Mouse (Mus musculus): ENCODE results near the gene Syt11. TPM values are rescaled to one million over a fixed set of nuclear protein-coding genes. Genes with fewer than 3 reads are reported as not detected.

Gene Syt11
- polyA plus RNA-seq, 1 experiment from 2014 or later: 204 TPM

Other genes with a start within 250 kb of the Syt11 start
- 37.0 and 37.7 TPM in 2 replicates for gene Mex3a, start 242.8 kb downstream of the Syt11 start, polyA plus RNA-seq (2015; fragmentation: Nextera tagmentation; extraction: Ambion mirVana)
- gene Rab25, start 226.9 kb downstream of the Syt11 start, polyA plus RNA-seq (2015; fragmentation: Nextera tagmentation; extraction: Ambion mirVana): 0.41 and 1.3 TPM in 2 replicates
- gene Lamtor2, start 222.1 kb downstream of the Syt11 start, polyA plus RNA-seq (2015; fragmentation: Nextera tagmentation; extraction: Ambion mirVana): 206 and 232 TPM in 2 replicates
- gene Ubqln4, start 221.4 kb downstream of the Syt11 start, polyA plus RNA-seq (2015; fragmentation: Nextera tagmentation; extraction: Ambion mirVana): 45.9 and 48.0 TPM in 2 replicates
- gene Ssr2, start 199.3 kb downstream of the Syt11 start, polyA plus RNA-seq (2015; fragmentation: Nextera tagmentation; extraction: Ambion mirVana): 133 and 143 TPM in 2 replicates
- gene Arhgef2, start 169.2 kb downstream of the Syt11 start, polyA plus RNA-seq (2015; fragmentation: Nextera tagmentation; extraction: Ambion mirVana): 138 and 145 TPM in 2 replicates
- gene Rxfp4, start 122.0 kb downstream of the Syt11 start, polyA plus RNA-seq (2015; fragmentation: Nextera tagmentation; extraction: Ambion mirVana): not detected in 2 replicates
- 88.9 and 92.9 TPM in 2 replicates for gene Khdc4, start 89.4 kb downstream of the Syt11 start, polyA plus RNA-seq (2015; fragmentation: Nextera tagmentation; extraction: Ambion mirVana)
- gene Rit1, start 58.3 kb downstream of the Syt11 start, polyA plus RNA-seq (2015; fragmentation: Nextera tagmentation; extraction: Ambion mirVana): 62.0 and 64.0 TPM in 2 replicates
- gene Gon4l, start 60.1 kb upstream of the Syt11 start, polyA plus RNA-seq (2015; fragmentation: Nextera tagmentation; extraction: Ambion mirVana): 13.8 and 14.6 TPM in 2 replicates
- gene Msto1, start 138.8 kb upstream of the Syt11 start, polyA plus RNA-seq (2015; fragmentation: Nextera tagmentation; extraction: Ambion mirVana): 49.5 and 52.2 TPM in 2 replicates
- gene Ash1l, start 175.5 kb upstream of the Syt11 start, polyA plus RNA-seq (2015; fragmentation: Nextera tagmentation; extraction: Ambion mirVana): 21.1 and 22.0 TPM in 2 replicates
- 123 and 126 TPM in 2 replicates for gene Dap3, start 176.0 kb upstream of the Syt11 start, polyA plus RNA-seq (2015; fragmentation: Nextera tagmentation; extraction: Ambion mirVana)

Measured in midbrain, embryonic 15.5 days (tissue).